Mouse (Mus musculus) kidney, postnatal 0 days (tissue): ENCODE measurements at regions not wholly inside any gene's neighbourhood (a gene's known extent, or its start where the extent isn't known, plus 50 kb on each side); places are given as distances from the start of the nearest gene placed in this dataset.

Experiments
- ATAC-seq: fragments of 200-750 bp; cut with Nextera tagmentation; replicated peaks from 2 replicates; pipeline ENCODE4 v1.8.0; 2017; ENCODE audit warnings: low read depth, moderate number of reproducible peaks, moderate TSS enrichment, moderate library complexity; ENCODE audit not compliant: low FRiP score
- DNase-seq: peaks from one replicate; pipeline ENCODE4 v3.0.0-alpha.2; 2016; ENCODE audit warnings: low spot score
- H3K27ac ChIP-seq: fragments of 300-500 bp; sonication (generic); 2 replicates; pipeline ENCODE4 v1.5.1; 2014; ENCODE audit warnings: mild to moderate bottlenecking
- H3K27me3 ChIP-seq: fragments of 300-500 bp; sonication (generic); 2 replicates; pipeline ENCODE4 v1.6.1; 2014; ENCODE audit warnings: low read length, mixed read lengths; ENCODE audit not compliant: insufficient read depth
- H3K36me3 ChIP-seq: fragments of 300-500 bp; sonication (generic); 2 replicates; pipeline ENCODE4 v1.6.1; 2014; ENCODE audit warnings: low read length, mixed read lengths; ENCODE audit not compliant: insufficient read depth
- H3K4me1 ChIP-seq: fragments of 300-500 bp; sonication (generic); replicated peaks from 2 replicates; pipeline ENCODE4 v1.6.1; 2014; ENCODE audit warnings: antibody characterized with exemption, low read length, mixed read lengths; ENCODE audit not compliant: insufficient read depth
- H3K4me2 ChIP-seq: fragments of 300-500 bp; sonication (generic); 2 replicates; pipeline ENCODE4 v1.6.1; 2014; ENCODE audit warnings: mild to moderate bottlenecking, low read length, moderate library complexity, mixed read lengths
- H3K4me3 ChIP-seq: fragments of 300-500 bp; sonication (generic); replicated peaks from 2 replicates; pipeline ENCODE4 v1.5.1; 2014; ENCODE audit warnings: low read depth, low read length
- H3K9ac ChIP-seq: fragments of 300-500 bp; sonication (generic); 2 replicates; pipeline ENCODE4 v1.6.1; 2014; ENCODE audit warnings: low read depth, low read length
- H3K9me3 ChIP-seq: fragments of 300-500 bp; sonication (generic); replicated peaks from 2 replicates; pipeline ENCODE4 v1.6.1; 2016; ENCODE audit warnings: low read length, inconsistent platforms, mixed read lengths
- CTCF ChIP-seq: IDR thresholded peaks from 2 replicates; pipeline ENCODE4 v1.5.1; 2016; ENCODE audit warnings: antibody characterized with exemption, low read depth, mild to moderate bottlenecking, moderate library complexity
- WGBS: fragments of 180-500 bp; shearing (Covaris S2); extraction: QIAGEN DNeasy Blood & Tissue Kit; methylation state at CpG from one replicate; pipeline ENCODE4 v1.1.7; 2014; 5-methylcytosine and 5-hydroxymethylcytosine counted together

DNA sequence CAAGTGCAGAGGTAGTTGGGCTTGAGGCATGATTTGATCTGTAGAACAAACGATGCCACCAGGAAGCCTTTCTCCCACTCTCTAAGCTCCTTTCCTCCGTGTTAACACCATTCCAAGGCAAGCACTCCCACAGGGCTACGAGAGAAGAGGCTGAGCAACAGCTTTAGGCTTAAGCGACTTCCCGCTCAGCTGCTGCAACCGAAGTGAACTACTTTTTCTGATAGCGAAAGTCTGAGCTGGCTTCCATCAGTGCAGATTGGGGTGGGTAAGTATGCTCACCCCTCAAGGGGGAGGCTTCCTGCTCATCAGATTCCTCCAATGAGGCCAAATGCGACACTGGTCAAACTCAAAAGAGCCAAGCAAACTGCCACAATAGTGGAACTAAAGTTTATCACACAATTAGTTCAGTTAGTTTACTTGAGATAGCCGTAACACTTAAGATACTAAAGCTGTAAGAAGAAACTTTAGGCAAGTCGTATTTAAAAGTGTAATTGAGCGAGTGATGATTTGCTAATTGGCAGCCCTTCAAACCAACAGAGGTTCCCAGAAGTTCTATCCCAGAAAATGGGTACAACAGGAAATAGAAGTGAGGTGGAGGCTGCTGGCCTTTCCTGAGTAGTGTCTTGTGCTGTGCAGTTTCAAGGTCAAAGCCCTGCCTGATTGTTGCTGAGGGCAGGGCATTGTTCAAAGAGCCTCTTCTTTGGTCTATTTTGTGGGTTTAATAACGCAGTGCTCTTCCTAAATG is 115.9 kb upstream of the 9330182O14Rik start:
- Histone ChIP-seq H3K4me3 (no peak overlapping the region), H3K9ac (no peak overlapping the region), H3K9me3 (no peaks in the 10 kb centered on the region), H3K27ac (no peak overlapping the region), H3K27me3 (no peaks in the 10 kb centered on the region), H3K4me1 (no peaks in the 10 kb centered on the region; the same call in 1 of the 2 replicates), H3K36me3 (no peaks in the 10 kb centered on the region), H3K4me2 (peak overlapping the region; percentile 30)
- ATAC-seq, result no peak
- TF ChIP-seq CTCF, result no peak
- WGBS, result 20% methylated on average over 12 of the region's 12 CpGs
- no peak for DNase-seq

DNA sequence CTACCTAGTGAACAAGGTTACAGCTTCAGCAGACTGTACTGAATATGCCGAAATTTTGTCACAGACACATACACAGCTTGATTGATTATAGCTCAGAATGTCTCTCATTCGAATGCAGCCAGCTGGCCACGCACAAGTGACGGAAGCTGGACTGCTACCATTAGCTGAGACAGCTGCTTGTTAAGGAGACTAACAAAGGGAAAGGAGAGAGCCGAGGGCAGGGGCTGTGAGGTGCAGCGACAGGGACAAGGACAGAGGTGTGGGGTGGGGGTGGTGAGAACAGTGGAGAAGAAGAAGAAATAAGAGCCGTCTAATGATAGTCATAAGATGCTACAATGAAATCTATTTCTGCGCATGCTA is 115.4 kb upstream of the 9330182O14Rik start:
- no peaks in the 10 kb centered on the region for H3K36me3 ChIP-seq
- no peak overlapping the region for H3K4me3 ChIP-seq
- H3K27ac ChIP-seq, result no peak overlapping the region
- ATAC-seq (no peak), DNase-seq (no peak)
- H3K27me3 ChIP-seq, result no peaks in the 10 kb centered on the region
- 46% methylated on average over 8 of the region's 8 CpGs for WGBS
- no peaks in the 10 kb centered on the region for H3K9me3 ChIP-seq
- no peaks in the 10 kb centered on the region; the same call in 1 of the 2 replicates for H3K4me1 ChIP-seq
- H3K9ac ChIP-seq, result no peak overlapping the region
- TF ChIP-seq CTCF, result no peak
- H3K4me2 ChIP-seq, result no peak overlapping the region

- H3K27me3 ChIP-seq, result no peaks in the 10 kb centered on the region
- ATAC-seq (no peak), DNase-seq (no peak)
- no peaks in the 10 kb centered on the region; the same call in 1 of the 2 replicates for H3K4me1 ChIP-seq
- WGBS, result 82% methylated on average over 8 of the region's 8 CpGs
- no peaks in the 10 kb centered on the region for H3K9me3 ChIP-seq
- no peak overlapping the region for H3K9ac ChIP-seq
- no peak overlapping the region for H3K27ac ChIP-seq
- H3K4me2 ChIP-seq, result no peak overlapping the region
- TF ChIP-seq CTCF, result no peak
- no peak overlapping the region for H3K4me3 ChIP-seq
- no peaks in the 10 kb centered on the region for H3K36me3 ChIP-seq
Measured at GRCm38 (mm10) chr15:40019226-40019625, 114.9 kb upstream of the 9330182O14Rik start.

DNA sequence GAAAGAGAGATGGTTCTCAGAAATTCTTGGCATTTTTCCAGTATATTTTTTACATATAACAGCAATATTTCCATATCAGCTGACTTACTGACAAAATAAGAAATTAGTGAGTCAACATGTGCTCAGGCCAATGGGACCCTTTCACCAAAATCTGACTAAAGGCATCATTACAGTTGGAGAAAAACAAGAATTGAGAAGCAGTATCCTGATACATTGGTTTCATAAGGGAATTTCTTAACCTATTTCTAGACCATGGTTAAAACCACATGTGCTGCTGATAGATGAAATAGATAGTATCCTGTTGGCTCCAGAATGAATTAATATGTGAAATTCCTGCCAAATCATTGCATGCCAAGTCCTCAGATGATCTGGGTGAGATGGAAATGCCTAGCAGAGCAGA is 114.1 kb upstream of the 9330182O14Rik start:
- H3K36me3 ChIP-seq, result no peaks in the 10 kb centered on the region
- no peak overlapping the region for H3K4me3 ChIP-seq
- no peaks in the 10 kb centered on the region for H3K27me3 ChIP-seq
- ATAC-seq (no peak), DNase-seq (no peak)
- no peak for TF ChIP-seq CTCF
- no peak overlapping the region for H3K27ac ChIP-seq
- H3K4me1 ChIP-seq, result no peaks in the 10 kb centered on the region; the same call in 1 of the 2 replicates
- H3K9me3 ChIP-seq, result no peaks in the 10 kb centered on the region
- no peak overlapping the region for H3K9ac ChIP-seq
- no peak overlapping the region for H3K4me2 ChIP-seq

DNA sequence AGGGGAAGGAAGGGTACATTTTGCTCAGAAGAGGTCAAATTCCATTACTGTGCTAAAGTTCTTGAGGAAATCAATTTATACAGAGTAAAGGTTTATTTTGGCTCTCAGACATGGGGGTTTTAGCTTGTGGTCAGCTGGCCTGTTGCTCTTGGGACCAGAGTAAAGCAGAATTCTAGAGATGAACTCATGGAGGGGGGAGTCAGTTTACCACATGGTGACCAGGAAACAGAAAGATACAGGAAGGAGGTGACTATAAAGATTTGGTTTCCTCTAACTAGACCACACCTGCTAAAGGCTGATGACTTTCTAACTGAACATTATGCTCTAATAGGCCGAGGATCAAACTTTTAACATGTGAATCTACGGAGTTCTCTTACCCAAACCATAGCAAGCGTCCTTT is 113.5 kb upstream of the 9330182O14Rik start:
- no peak for DNase-seq
- no peaks in the 10 kb centered on the region; the same call in 1 of the 2 replicates for H3K4me1 ChIP-seq
- WGBS, result 85% methylated on average over 3 of the region's 3 CpGs
- H3K27ac ChIP-seq, result no peak overlapping the region
- no peak overlapping the region for H3K4me2 ChIP-seq
- no peak overlapping the region for H3K4me3 ChIP-seq
- ATAC-seq, result no peak
- no peak for TF ChIP-seq CTCF
- H3K9ac ChIP-seq, result no peak overlapping the region
- no peaks in the 10 kb centered on the region for H3K27me3 ChIP-seq
- no peaks in the 10 kb centered on the region for H3K9me3 ChIP-seq
- H3K36me3 ChIP-seq, result no peaks in the 10 kb centered on the region

- Histone ChIP-seq H3K9ac (no peak overlapping the region), H3K36me3 (no peaks in the 10 kb centered on the region), H3K27ac (no peak overlapping the region), H3K4me3 (no peak overlapping the region), H3K9me3 (no peaks in the 10 kb centered on the region), H3K27me3 (no peaks in the 10 kb centered on the region), H3K4me2 (no peak overlapping the region), H3K4me1 (no peaks in the 10 kb centered on the region; the same call in 1 of the 2 replicates)
- ATAC-seq, result no peak
- no peak for TF ChIP-seq CTCF
- 94% methylated on average over 3 of the region's 3 CpGs for WGBS
- no peak for DNase-seq
Measured at GRCm38 (mm10) chr15:40023195-40023594, 111.0 kb upstream of the 9330182O14Rik start.

GRCm38 (mm10) chr15:40032088-40032487 is 102.1 kb upstream of the 9330182O14Rik start:
- H3K9ac ChIP-seq, result no peak overlapping the region
- DNase-seq (no peak), ATAC-seq (no peak)
- H3K4me1 ChIP-seq, result no peaks in the 10 kb centered on the region
- H3K4me2 ChIP-seq, result no peak overlapping the region
- H3K36me3 ChIP-seq, result no peaks in the 10 kb centered on the region
- TF ChIP-seq CTCF, result no peak
- no peak overlapping the region for H3K4me3 ChIP-seq
- H3K9me3 ChIP-seq, result no peaks in the 10 kb centered on the region
- H3K27ac ChIP-seq, result no peak overlapping the region
- H3K27me3 ChIP-seq, result no peaks in the 10 kb centered on the region
